Mouse (Mus musculus) layer of hippocampus, adult 11-12 months (tissue): ENCODE measurements around the gene Csrnp3.

Source experiments
- DNase-seq: peaks from one replicate; pipeline ENCODE4 v3.0.0; 2022; ENCODE audit warnings: low spot score

Gene Csrnp3

GRCm38 (mm10) chr2:65948808-65949207 is 103.2 kb downstream of the Csrnp3 start:
- DNase-seq: no peak

GRCm38 (mm10) chr2:65953726-65954340 is 108.3 kb downstream of the Csrnp3 start:
- DNase-seq: no peak

GRCm38 (mm10) chr2:65955804-65956203 is 110.2 kb downstream of the Csrnp3 start:
- DNase-seq: no peak

GRCm38 (mm10) chr2:65956727-65957126 is 111.2 kb downstream of the Csrnp3 start:
- DNase-seq: no peak

- no peak for DNase-seq
Observed at GRCm38 (mm10) chr2:65963420-65963819, 117.9 kb downstream of the Csrnp3 start.

GRCm38 (mm10) chr2:65968810-65969209 is 123.2 kb downstream of the Csrnp3 start:
- DNase-seq: no peak

DNA sequence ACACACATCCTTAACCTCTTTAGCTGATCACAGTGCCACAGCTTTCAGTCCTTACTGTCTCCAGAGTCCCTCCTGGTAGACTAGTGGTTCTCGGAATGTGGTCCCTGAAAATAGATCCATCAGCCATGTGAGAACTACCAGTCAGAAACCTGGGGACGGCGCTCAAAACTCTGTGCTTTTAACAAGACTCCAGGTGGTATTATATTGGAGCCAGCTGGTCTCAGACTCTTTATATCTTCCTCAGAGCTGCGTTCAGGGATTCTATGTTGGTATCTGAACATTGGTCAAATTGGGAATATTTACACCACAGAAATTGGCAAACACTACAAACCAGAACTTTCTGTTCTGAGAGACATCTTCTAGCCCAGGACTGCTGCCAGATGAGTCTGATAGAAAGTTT is 128.3 kb downstream of the Csrnp3 start:
- no peak for DNase-seq

- no peak for DNase-seq
Observed at GRCm38 (mm10) chr2:65975383-65975782, 129.8 kb downstream of the Csrnp3 start.

DNA sequence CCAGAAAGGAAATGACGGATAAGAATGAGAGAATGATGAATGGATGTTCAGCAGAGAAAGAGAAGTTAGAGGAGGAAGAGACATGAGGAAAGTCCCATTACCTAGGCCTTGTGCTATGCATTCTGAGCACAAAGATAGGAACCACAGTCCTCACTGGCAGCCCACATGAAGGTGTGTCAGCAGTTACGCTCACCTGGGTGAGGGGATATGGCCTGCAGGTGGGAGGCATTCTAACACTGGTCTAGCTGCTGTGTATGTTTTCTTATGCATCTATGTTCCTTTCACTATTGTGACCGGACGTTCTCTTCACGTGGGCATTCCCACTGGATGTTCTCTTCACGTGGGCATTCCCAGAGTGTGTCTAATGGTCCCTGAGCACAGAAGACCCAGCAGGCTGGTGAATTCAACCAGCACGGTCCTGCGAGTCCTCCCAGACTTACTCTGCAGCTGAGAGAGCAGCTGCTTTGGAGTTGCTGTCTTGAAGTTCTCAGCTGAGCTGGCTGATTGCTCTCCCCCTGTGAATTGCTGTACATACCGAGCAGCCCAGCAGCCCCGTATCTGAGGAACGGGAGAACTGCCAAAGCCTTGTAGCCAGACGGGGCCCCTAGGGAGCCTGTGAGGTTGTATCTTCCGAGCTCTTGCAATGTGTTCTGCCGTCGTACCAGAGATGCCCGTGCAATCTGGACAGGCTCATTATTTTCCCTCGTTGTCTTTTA is 133.9 kb downstream of the Csrnp3 start:
- peak; percentile 58 for DNase-seq

- no peak for DNase-seq
Observed at GRCm38 (mm10) chr2:65981470-65981869, 135.9 kb downstream of the Csrnp3 start.

GRCm38 (mm10) chr2:65981965-65982364 is 136.4 kb downstream of the Csrnp3 start:
- no peak for DNase-seq

DNA sequence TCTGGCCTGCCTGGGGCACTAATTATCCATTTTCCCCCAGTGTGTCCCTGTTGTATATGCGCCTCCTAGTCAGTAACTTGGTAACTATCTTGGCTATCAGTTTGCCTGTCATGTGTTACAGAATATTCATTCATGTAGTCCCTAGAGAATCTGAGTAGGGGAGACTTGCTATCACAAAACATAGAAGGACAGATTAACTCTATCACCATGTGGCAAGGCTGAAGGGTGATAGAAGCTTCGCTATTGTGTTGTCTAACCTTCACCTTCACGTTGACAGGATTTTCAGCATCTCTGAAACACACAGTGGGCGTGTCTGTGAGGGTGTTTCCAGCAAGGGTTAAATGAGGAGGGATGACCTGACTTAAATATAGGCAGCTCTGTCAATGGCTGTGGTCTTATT is 140.1 kb downstream of the Csrnp3 start:
- no peak for DNase-seq

- no peak for DNase-seq
Observed at GRCm38 (mm10) chr2:65987069-65987468, 141.5 kb downstream of the Csrnp3 start.

DNA sequence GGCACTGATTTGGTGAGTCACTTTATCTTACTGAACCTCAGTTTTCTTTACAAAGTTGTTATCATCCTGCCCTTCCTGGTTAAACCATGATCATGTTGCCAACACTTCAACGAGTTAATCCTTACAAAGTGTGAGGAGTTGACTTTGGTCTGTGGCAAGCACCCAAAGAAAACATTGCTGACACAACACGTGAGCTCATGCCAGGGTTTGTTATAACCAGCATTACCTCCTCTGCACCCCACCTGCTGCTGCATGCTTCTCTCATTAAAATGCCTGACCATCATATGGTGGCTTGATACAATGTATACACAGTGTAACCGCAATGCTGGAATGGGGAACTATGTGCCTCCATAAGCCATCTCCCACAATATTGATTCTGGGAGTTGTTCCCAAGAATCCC is 142.0 kb downstream of the Csrnp3 start:
- DNase-seq: no peak

GRCm38 (mm10) chr2:65988788-65989187 is 143.2 kb downstream of the Csrnp3 start:
- DNase-seq: no peak

GRCm38 (mm10) chr2:65990108-65990507 is 144.5 kb downstream of the Csrnp3 start:
- no peak for DNase-seq

DNA sequence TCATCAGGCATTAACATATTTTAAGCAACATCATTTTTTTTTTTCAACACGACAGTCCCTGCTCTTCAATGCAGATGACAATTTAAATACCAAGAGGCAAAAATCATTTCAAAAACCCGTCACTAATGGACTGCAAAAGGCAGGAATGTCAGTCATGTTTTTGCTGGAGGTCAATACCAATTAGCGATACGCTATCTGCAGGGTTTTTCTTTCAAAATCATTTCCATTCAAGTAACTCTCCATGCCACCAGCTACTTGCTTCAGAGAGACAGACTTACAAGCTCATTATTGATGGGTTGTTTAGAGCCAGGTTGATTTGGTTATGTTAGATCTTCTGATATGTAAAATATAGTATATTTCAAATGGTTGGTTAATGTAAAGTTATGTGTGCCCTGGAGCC is 145.2 kb downstream of the Csrnp3 start:
- DNase-seq: no peak

- no peak for DNase-seq
Observed at GRCm38 (mm10) chr2:65993371-65993770, 147.8 kb downstream of the Csrnp3 start.

DNA sequence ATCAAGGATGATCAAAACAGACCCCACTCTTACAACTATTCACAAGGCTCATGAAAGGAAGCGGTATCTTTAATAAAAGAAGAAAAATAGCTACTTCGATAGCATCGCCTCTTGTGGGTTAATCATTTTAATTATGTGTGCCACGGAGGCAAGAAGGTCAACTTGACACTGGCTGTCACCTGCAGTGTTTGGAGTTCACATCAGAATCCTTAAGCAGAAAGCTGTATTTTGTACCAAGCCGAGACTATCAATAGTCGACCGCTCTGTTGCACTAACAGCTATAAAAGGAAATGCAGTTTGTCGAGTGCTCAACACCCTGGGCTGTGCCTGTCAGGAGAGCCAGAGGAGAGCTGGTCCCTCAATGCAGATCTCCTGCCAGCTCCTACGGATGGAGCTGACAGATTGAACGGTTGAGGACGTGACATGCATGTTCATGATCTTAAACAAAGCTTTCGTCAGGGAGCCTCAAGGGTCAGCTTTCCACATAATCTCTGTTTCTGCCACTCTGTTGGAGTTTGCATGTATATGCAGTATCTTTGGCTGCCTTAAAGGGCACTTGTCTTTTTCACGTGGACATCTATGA is 149.4 kb downstream of the Csrnp3 start:
- DNase-seq: no peak

DNA sequence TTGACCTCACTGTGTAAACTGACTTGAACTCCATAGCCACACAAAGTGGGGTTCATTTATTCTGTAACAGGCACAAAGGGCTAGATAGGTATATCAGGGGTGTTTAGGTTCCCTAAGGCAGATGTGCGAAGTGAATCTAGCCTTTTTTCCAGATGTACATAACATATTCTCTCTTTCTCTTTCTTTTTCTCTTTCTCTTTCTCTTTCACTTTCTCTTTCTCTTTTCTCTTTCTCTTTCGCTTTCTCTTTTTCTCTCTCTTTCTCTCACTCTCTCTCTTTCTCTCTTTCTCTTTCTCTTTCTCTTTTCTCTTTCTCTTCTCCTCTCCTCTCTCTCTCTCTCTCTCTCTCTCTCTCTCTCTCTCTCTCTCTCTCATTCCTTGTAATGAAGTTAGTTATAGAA is 153.2 kb downstream of the Csrnp3 start:
- DNase-seq: no peak

DNA sequence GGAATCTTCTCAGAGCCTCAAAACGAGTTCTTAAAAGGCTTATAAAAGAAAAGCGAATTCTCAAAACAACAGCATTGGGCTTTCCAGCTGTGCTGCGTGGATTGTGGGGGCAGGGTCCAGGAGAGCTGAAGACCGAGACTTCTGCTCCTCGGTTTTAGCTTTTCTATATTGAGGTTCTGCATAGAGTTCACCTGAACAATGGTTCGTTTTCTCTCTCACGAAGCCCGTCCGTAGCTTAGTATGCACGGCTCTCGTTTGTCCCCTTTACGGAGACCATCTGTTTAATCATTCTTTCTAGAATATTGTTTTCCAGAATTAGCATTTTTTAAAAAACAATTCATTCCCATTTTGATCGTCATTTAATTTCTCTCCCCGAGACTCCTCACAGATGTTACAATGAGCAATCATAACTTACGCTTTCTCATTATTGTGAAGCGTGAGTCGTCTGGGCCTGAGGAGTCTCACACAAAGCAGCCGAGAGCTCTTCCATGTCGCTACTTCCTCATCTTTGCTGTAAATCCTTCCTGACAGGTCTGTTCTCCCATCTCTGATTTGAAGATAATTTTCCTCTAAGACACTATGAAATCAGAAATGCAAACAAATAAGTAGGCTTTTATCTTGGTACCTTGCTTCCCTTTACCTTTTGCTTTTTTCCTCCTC is 163.6 kb downstream of the Csrnp3 start:
- DNase-seq: no peak

GRCm38 (mm10) chr2:66009677-66010076 is 164.1 kb downstream of the Csrnp3 start:
- DNase-seq: no peak

- no peak for DNase-seq
Observed at GRCm38 (mm10) chr2:66018711-66019110, 173.1 kb downstream of the Csrnp3 start.
